Mouse (Mus musculus) myocyte (in vitro differentiated cells): ENCODE data around the gene Brf1. TPM values are rescaled to one million over a fixed set of nuclear protein-coding genes. Genes with fewer than 3 reads are reported as not detected.
A peak's percentile ranks its signal among the peaks of the same experiment; 100 is the strongest.

Experiments used
- H3K27me3 ChIP-seq: one replicate; pipeline ENCODE4 v1.6.1; 2011; ENCODE audit not compliant: control insufficient read depth, insufficient read depth, insufficient read length
- H3K36me3 ChIP-seq: one replicate; pipeline ENCODE4 v1.6.1; 2011; ENCODE audit not compliant: control insufficient read depth, insufficient read depth
- H3K4me2 ChIP-seq: one replicate; pipeline ENCODE4 v1.6.1; 2011; ENCODE audit warnings: low read depth, control low read depth
- H3K4me3 ChIP-seq: one replicate; pipeline ENCODE4 v1.5.1; 2011; ENCODE audit warnings: mild to moderate bottlenecking, control low read depth, moderate library complexity
- H3K79me2 ChIP-seq: one replicate; pipeline ENCODE4 v1.6.1; 2011; ENCODE audit not compliant: control insufficient read depth, insufficient read depth
- H3ac ChIP-seq: one replicate; pipeline ENCODE4 v1.6.1; 2011; ENCODE audit not compliant: control insufficient read depth, insufficient read length
- CEBPB ChIP-seq: IDR thresholded peaks from 2 replicates; pipeline ENCODE4 v1.6.1; 2011; ENCODE audit warnings: mild to moderate bottlenecking, moderate library complexity; ENCODE audit not compliant: poor library complexity, insufficient read depth, severe bottlenecking
- E2F4 ChIP-seq: IDR thresholded peaks from one replicate; pipeline ENCODE4 v1.6.1; 2011; ENCODE audit warnings: mild to moderate bottlenecking, control low read depth, moderate library complexity; ENCODE audit not compliant: insufficient read depth
- MAX ChIP-seq: IDR thresholded peaks from one replicate; pipeline ENCODE4 v1.6.1; 2011; ENCODE audit warnings: low read depth, mild to moderate bottlenecking, control low read depth
- MYOD1 ChIP-seq, 3 experiments: IDR thresholded peaks; one replicate each; pipeline ENCODE4 v1.6.1; 2011; ENCODE audit warnings: control low read depth in 2 of 3, low read depth in 2 of 3, mild to moderate bottlenecking in 2 of 3, moderate library complexity in 1 of 3; ENCODE audit not compliant: insufficient read length in 2 of 3, control insufficient read depth in 1 of 3
- MYOG ChIP-seq, 3 experiments: IDR thresholded peaks; one replicate each; pipeline ENCODE4 v1.6.1; 2011; ENCODE audit warnings: control low read depth in 2 of 3, low read depth in 2 of 3, mild to moderate bottlenecking in 2 of 3; ENCODE audit not compliant: insufficient read length in 2 of 3, control insufficient read depth in 1 of 3, insufficient read depth in 1 of 3
- POLR2A ChIP-seq: IDR thresholded peaks from one replicate; pipeline ENCODE4 v1.6.1; 2011; ENCODE audit warnings: low read depth, mild to moderate bottlenecking, control low read depth, moderate library complexity; ENCODE audit not compliant: insufficient read length
- POLR2AphosphoS2 ChIP-seq: IDR thresholded peaks from one replicate; pipeline ENCODE4 v1.6.1; 2011; ENCODE audit warnings: low read depth, control low read depth; ENCODE audit not compliant: insufficient read length
- REST ChIP-seq: IDR thresholded peaks from one replicate; pipeline ENCODE4 v1.6.1; 2011; ENCODE audit warnings: mild to moderate bottlenecking, control low read depth, moderate library complexity; ENCODE audit not compliant: insufficient read depth, insufficient read length
- SRF ChIP-seq: IDR thresholded peaks from one replicate; pipeline ENCODE4 v1.6.1; 2011; ENCODE audit warnings: low read depth; ENCODE audit not compliant: control insufficient read depth, insufficient read length
- TCF12 ChIP-seq: IDR thresholded peaks from one replicate; pipeline ENCODE4 v1.6.1; 2011; ENCODE audit warnings: mild to moderate bottlenecking, control low read depth; ENCODE audit not compliant: poor library complexity, insufficient read depth, severe bottlenecking
- TCF3 ChIP-seq: IDR thresholded peaks from one replicate; pipeline ENCODE4 v1.6.1; 2011; ENCODE audit warnings: low read depth, control low read depth; ENCODE audit not compliant: insufficient read length
- USF1 ChIP-seq: IDR thresholded peaks from one replicate; pipeline ENCODE4 v1.6.1; 2011; ENCODE audit warnings: low read depth, mild to moderate bottlenecking, control low read depth, moderate library complexity
- polyA plus RNA-seq: library from polyadenylated mRNA; unstranded; fragments of >200 nt; fragmentation: generic; extraction: Trizol; gene quantifications from one replicate; pipeline ENCODE4 v1.2.1, GENCODE M21; 2012; ENCODE audit warnings: missing spikeins

The Brf1 gene
- polyA plus RNA-seq, 1 experiment: 27.9 TPM

- no peak for TF ChIP-seq TCF3
- peak; percentile 47 for TF ChIP-seq POLR2AphosphoS2
- Histone ChIP-seq H3K36me3 (peaks cover 6% of the 10 kb centered on the region), H3K4me2 (no peak overlapping the region), H3K79me2 (no peaks in the 10 kb centered on the region), H3K27me3 (no peaks in the 10 kb centered on the region), H3ac (no peak overlapping the region), H3K4me3 (no peak overlapping the region)
Observed at GRCm38 (mm10) chr12:112955800-112956199, 44.7 kb downstream of the Brf1 start.

DNA sequence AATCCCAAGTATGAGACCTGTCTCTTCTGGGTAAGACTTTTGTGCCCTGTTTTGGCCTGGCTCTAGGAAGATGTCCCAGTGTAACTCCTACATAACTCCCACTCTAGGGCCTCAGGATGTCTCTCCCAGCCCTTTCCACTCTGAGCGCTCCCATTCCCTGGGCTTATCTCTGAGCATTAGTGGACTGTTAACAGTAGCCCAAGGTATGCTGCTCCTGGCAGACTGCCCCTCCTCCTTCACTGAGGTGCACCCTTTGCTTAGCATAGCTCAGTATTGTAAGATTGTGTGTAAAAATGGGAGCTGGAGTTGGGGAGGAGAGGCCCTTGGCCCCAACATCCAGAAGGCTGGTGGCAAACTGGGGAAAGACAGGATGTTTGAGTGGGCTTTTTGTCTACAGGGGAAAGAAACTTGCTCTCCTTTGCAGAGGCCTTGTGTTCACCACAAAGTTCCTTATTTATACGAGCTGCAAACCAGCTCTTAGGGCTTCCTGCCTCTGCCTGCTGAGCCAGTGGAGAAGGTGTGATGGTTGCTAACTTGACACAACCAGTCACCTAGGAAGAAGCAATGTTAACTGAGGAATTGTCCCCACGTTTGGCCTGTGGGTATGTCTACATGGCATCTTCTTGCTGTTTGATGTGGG lies 47.5 kb downstream of the Brf1 start:
- Histone ChIP-seq H3K79me2 (no peaks in the 10 kb centered on the region), H3K4me2 (no peak overlapping the region), H3K36me3 (no peaks in the 10 kb centered on the region), H3K27me3 (no peaks in the 10 kb centered on the region), H3ac (no peak overlapping the region), H3K4me3 (no peak overlapping the region)
- no peak for TF ChIP-seq TCF12
- TF ChIP-seq CEBPB: no peak
- no peak for TF ChIP-seq POLR2A
- TF ChIP-seq E2F4: no peak
- TF ChIP-seq SRF: no peak
- no peak for TF ChIP-seq MYOD1 (IDR thresholded peaks at IDR 0.05; ENCODE audit: control insufficient read depth in 1 of 3, insufficient read length in 2 of 3, low read depth in 2 of 3)
- TF ChIP-seq TCF3: no peak
- TF ChIP-seq MAX: no peak
- no peak for TF ChIP-seq POLR2AphosphoS2
- TF ChIP-seq USF1: no peak
- no peak for TF ChIP-seq MYOG (IDR thresholded peaks at IDR 0.05; ENCODE audit: control insufficient read depth in 1 of 3, insufficient read depth in 1 of 3, insufficient read length in 2 of 3, low read depth in 2 of 3)
- no peak for TF ChIP-seq REST

DNA sequence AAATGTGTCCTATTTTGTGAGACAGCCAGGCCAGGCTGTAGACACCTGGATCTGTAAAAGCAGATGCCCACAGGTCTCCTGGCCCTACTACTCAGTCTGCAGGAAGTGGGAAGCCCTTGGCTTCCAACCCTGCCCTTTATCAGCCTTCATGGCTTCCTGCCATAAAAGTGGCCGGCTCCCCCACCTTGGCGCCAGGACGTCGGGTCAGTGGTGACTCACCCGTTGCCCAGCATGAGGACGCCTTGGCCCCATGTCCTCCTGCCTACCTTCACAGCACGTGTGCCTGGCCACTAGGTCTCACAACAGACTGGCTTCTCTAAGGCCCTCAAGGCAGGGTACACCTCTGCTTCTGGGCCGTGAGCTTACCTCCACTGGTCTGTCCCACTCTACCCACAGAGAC lies 48.1 kb downstream of the Brf1 start:
- no peaks in the 10 kb centered on the region for H3K79me2 ChIP-seq
- TF ChIP-seq POLR2A (peak; percentile 47), POLR2AphosphoS2 (peak; percentile 95), MYOD1 (IDR thresholded peaks at IDR 0.05; ENCODE audit: control insufficient read depth in 1 of 3, insufficient read length in 2 of 3, low read depth in 2 of 3) (peak in 1 of 3 experiments; percentile 40), TCF3 (no peak)
- no peak overlapping the region for H3ac ChIP-seq
- peak overlapping the region; percentile 84 for H3K4me2 ChIP-seq
- no peaks in the 10 kb centered on the region for H3K27me3 ChIP-seq
- H3K36me3 ChIP-seq: no peaks in the 10 kb centered on the region
- H3K4me3 ChIP-seq: no peak overlapping the region

DNA sequence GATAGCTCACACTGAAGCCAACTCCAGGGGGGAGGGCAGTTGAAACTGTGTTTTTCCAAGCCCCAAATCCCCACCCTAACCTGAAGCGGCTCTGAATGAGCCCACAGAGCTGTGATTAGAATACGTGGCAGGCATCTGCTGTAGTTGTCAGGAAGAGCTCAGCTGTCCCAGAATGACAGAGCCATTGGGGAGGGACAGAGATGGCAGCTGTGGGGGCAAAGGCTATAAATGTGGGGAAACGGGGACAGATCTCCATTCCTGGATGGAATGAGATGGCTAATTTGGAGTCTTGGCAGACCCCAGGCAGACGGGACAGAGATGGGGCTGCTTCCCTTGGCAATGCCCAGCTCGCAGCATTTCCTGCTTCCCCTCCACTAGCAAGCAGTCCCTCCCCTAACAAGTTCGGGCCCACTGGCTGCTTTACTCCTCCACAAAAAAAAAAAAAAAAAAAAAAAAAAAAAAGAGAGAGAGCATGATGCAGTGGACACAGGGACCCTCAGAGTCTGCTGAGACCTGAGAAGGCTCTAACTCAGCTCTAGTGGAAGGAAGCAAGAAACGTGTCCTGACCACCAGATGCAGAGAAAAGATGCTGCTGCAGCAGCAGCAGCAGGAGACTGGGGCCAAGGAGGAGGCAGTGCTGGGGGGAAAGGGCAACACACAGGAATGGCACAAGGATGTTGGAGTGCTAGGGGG lies 49.2 kb downstream of the Brf1 start:
- Histone ChIP-seq H3K27me3 (no peaks in the 10 kb centered on the region), H3K4me3 (peak overlapping the region; percentile 32), H3K36me3 (no peaks in the 10 kb centered on the region), H3ac (no peak overlapping the region), H3K4me2 (peak overlapping the region; percentile 84), H3K79me2 (no peaks in the 10 kb centered on the region)
- TF ChIP-seq E2F4 (no peak), TCF3 (no peak), POLR2A (no peak), USF1 (no peak), SRF (no peak), CEBPB (no peak), MYOG (IDR thresholded peaks at IDR 0.05; ENCODE audit: control insufficient read depth in 1 of 3, insufficient read depth in 1 of 3, insufficient read length in 2 of 3, low read depth in 2 of 3) (peak in 2 of 3 experiments; percentile 10 to 61), REST (no peak), MYOD1 (IDR thresholded peaks at IDR 0.05; ENCODE audit: control insufficient read depth in 1 of 3, insufficient read length in 2 of 3, low read depth in 2 of 3) (peak in 2 of 3 experiments; percentile 9 to 60), POLR2AphosphoS2 (no peak), TCF12 (peak; percentile 11)

GRCm38 (mm10) chr12:112950761-112951129 lies 49.8 kb downstream of the Brf1 start:
- no peaks in the 10 kb centered on the region for H3K36me3 ChIP-seq
- H3K79me2 ChIP-seq: no peaks in the 10 kb centered on the region
- H3ac ChIP-seq: peak overlapping the region; percentile 7
- peak overlapping the region; percentile 32 for H3K4me3 ChIP-seq
- TF ChIP-seq MYOD1 (IDR thresholded peaks at IDR 0.05; ENCODE audit: control insufficient read depth in 1 of 3, insufficient read length in 2 of 3, low read depth in 2 of 3): no peak
- TF ChIP-seq CEBPB: no peak
- no peak for TF ChIP-seq MYOG (IDR thresholded peaks at IDR 0.05; ENCODE audit: control insufficient read depth in 1 of 3, insufficient read depth in 1 of 3, insufficient read length in 2 of 3, low read depth in 2 of 3)
- TF ChIP-seq POLR2A: peak; percentile 1
- no peaks in the 10 kb centered on the region for H3K27me3 ChIP-seq
- peak overlapping the region; percentile 84 for H3K4me2 ChIP-seq
